Comparison of ENCODE assay signal across 18 mouse cellular contexts in genomic region chr7:128403586-128403985, GRCm38 (mm10). TPM values are rescaled to one million over a fixed set of nuclear protein-coding genes. Genes with fewer than 3 reads are reported as not detected.
DNase-seq lines count a peak whose midpoint lies in the region; ATAC-seq and TF ChIP-seq lines count a peak whose summit lies in the region.
"Had no signal": no experiment of that assay in that cellular context is flagged by ENCODE, and none has a peak within 500 bp of the region (broad histone marks: within the 10 kb centered on the region; RNA-seq: fewer than 3 reads in every experiment).

No protein-coding gene starts in this region.

- TF ChIP-seq RAD21 in MEL (IDR thresholded peaks at IDR 0.05; ENCODE audit: low read depth, low read length), result no peak

- peak overlapping the region; percentile 22; the same call in 1 of the 2 replicates for H3K9ac ChIP-seq in liver, embryonic 12.5 days
- H3K9ac ChIP-seq in liver, postnatal 0 days (replicated peaks), result no peak overlapping the region
- H3K9ac ChIP-seq in MEL (ENCODE audit: control insufficient read depth, low read depth, low read length, poor library complexity, severe bottlenecking), result no peak overlapping the region
- H3K9ac ChIP-seq in liver, embryonic 14.5 days (replicated peaks), result no peak overlapping the region
- no peak overlapping the region for H3K9ac ChIP-seq in stomach, embryonic 16.5 days (ENCODE audit: low read length)
- no peak overlapping the region for H3K9ac ChIP-seq in lung, postnatal 0 days (replicated peaks; ENCODE audit: low read depth)
- H3K9ac ChIP-seq: embryonic facial prominence, embryonic 12.5 days; forebrain, embryonic 15.5 days; heart, embryonic 15.5 days; hindbrain, embryonic 13.5 days had no signal

- no peaks in the 10 kb centered on the region for H3K79me2 ChIP-seq in MEL (ENCODE audit: control insufficient read depth, insufficient read depth, low read length, poor library complexity)

- no peak for DNase-seq in liver, postnatal 0 days
- DNase-seq in MEL (ENCODE audit: low read depth, low spot score), result no peak
- DNase-seq in liver, embryonic 14.5 days (ENCODE audit: low read depth in 3 of 3, low spot score in 3 of 3), result no peak
- no peak for DNase-seq in lung, postnatal 0 days (ENCODE audit: low spot score)
- DNase-seq: adrenal gland, postnatal 14 days; cerebellum, adult 11-12 months; cerebellum, adult 9-10 months; cerebellum, postnatal 25 days; gastrocnemius, postnatal 36 days; heart, adult 11 months; heart, postnatal 14 days had no signal

- no peak for ATAC-seq in liver, embryonic 12.5 days
- ATAC-seq in liver, postnatal 0 days, result no peak
- no peak for ATAC-seq in liver, embryonic 14.5 days (ENCODE audit: insufficient read depth)
- ATAC-seq in stomach, embryonic 16.5 days (ENCODE audit: insufficient read depth, low FRiP score), result no peak
- ATAC-seq in activated CD4-positive, CD25-positive, alpha-beta regulatory T cell, adult 4 months, result no peak
- ATAC-seq in lung, postnatal 0 days, result no peak
- ATAC-seq: forebrain, embryonic 15.5 days had no signal

- 53% methylated on average over 6 of the region's 6 CpGs for WGBS in liver, embryonic 12.5 days (ENCODE audit: insufficient replicate concordance)
- 65% methylated on average over 6 of the region's 6 CpGs for WGBS in liver, postnatal 0 days (ENCODE audit: insufficient replicate concordance)
- 59% methylated on average over 6 of the region's 6 CpGs for WGBS in liver, embryonic 14.5 days (ENCODE audit: insufficient replicate concordance)
- WGBS in stomach, embryonic 16.5 days, result 28% methylated on average over 6 of the region's 6 CpGs
- WGBS in lung, postnatal 0 days, result 59% methylated on average over 6 of the region's 6 CpGs

- peak overlapping the region; percentile 33 for H3K4me2 ChIP-seq in liver, embryonic 12.5 days
- no peak overlapping the region for H3K4me2 ChIP-seq in liver, postnatal 0 days (ENCODE audit: low read depth, low read length)
- peak overlapping the region; percentile 26 for H3K4me2 ChIP-seq in liver, embryonic 14.5 days (ENCODE audit: low read depth)
- H3K4me2 ChIP-seq in stomach, embryonic 16.5 days (ENCODE audit: low read depth, low read length), result 0 out of 2 replicates have a peak overlapping the region, but pooled peaks have one; percentile 9
- no peak overlapping the region for H3K4me2 ChIP-seq in lung, postnatal 0 days (replicated peaks; ENCODE audit: low read depth, low read length)
- H3K4me2 ChIP-seq: embryonic facial prominence, embryonic 12.5 days; forebrain, embryonic 15.5 days; heart, embryonic 15.5 days; hindbrain, embryonic 13.5 days had no signal

- TF ChIP-seq EP300 in liver, postnatal 0 days (IDR thresholded peaks at IDR 0.05; ENCODE audit: low read depth), result no peak
- no peak for TF ChIP-seq EP300 in MEL (IDR thresholded peaks at IDR 0.05; ENCODE audit: low read depth in 1 of 2, low read length in 2 of 2)
- no peak for TF ChIP-seq EP300 in liver, embryonic 14.5 days (IDR thresholded peaks at IDR 0.05; ENCODE audit: low read depth)
- TF ChIP-seq EP300 in lung, postnatal 0 days (IDR thresholded peaks at IDR 0.05), result no peak

- H3K4me1 ChIP-seq in liver, embryonic 12.5 days, result peaks cover 76% of the 10 kb centered on the region
- H3K4me1 ChIP-seq in liver, postnatal 0 days (ENCODE audit: insufficient read depth), result peaks cover 12% of the 10 kb centered on the region
- peaks cover 10 to 29% of the 10 kb centered on the region in 2 experiments for H3K4me1 ChIP-seq in MEL (ENCODE audit: control insufficient read depth in 1 of 2, insufficient read depth in 2 of 2, low read length in 2 of 2)
- peaks cover 31 to 45% of the 10 kb centered on the region in 2 experiments for H3K4me1 ChIP-seq in liver, embryonic 14.5 days (replicated peaks; ENCODE audit: control insufficient read depth in 2 of 2, insufficient read depth in 2 of 2, low read length in 1 of 2)
- H3K4me1 ChIP-seq in stomach, embryonic 16.5 days (ENCODE audit: control insufficient read depth, insufficient read depth, low read length), result peaks cover 14% of the 10 kb centered on the region
- no peaks in the 10 kb centered on the region for H3K4me1 ChIP-seq in lung, postnatal 0 days (ENCODE audit: insufficient read depth, low read depth, low read length)
- H3K4me1 ChIP-seq: embryonic facial prominence, embryonic 12.5 days; forebrain, embryonic 15.5 days; heart, embryonic 15.5 days; hindbrain, embryonic 13.5 days had no signal

- peaks cover 12% of the 10 kb centered on the region; the same call in 1 of the 2 replicates for H3K9me3 ChIP-seq in liver, embryonic 12.5 days (replicated peaks)
- peaks cover 2% of the 10 kb centered on the region; the same call in 1 of the 2 replicates for H3K9me3 ChIP-seq in liver, postnatal 0 days (ENCODE audit: low read length)
- no peaks in the 10 kb centered on the region for H3K9me3 ChIP-seq in MEL (replicated peaks; ENCODE audit: insufficient read depth, low read length)
- no peaks in the 10 kb centered on the region for H3K9me3 ChIP-seq in liver, embryonic 14.5 days (ENCODE audit: control insufficient read depth, low read length)
- no peaks in the 10 kb centered on the region for H3K9me3 ChIP-seq in stomach, embryonic 16.5 days (replicated peaks; ENCODE audit: control insufficient read depth, low read length)
- H3K9me3 ChIP-seq in lung, postnatal 0 days (ENCODE audit: low read length), result no peaks in the 10 kb centered on the region
- H3K9me3 ChIP-seq: embryonic facial prominence, embryonic 12.5 days; forebrain, embryonic 15.5 days; heart, embryonic 15.5 days; hindbrain, embryonic 13.5 days had no signal

- peaks cover 40% of the 10 kb centered on the region for H3K36me3 ChIP-seq in liver, embryonic 12.5 days
- H3K36me3 ChIP-seq in liver, postnatal 0 days (replicated peaks; ENCODE audit: insufficient read depth, low read length), result peaks cover 5% of the 10 kb centered on the region; the same call in 1 of the 2 replicates
- H3K36me3 ChIP-seq in MEL (ENCODE audit: control insufficient read depth in 1 of 2, insufficient read depth in 2 of 2, low read length in 2 of 2), result peaks cover 0 to 28% of the 10 kb centered on the region in 2 experiments; a peak in 3 of 4 replicates
- peaks cover 4% of the 10 kb centered on the region; the same call in 1 of the 2 replicates for H3K36me3 ChIP-seq in liver, embryonic 14.5 days (replicated peaks; ENCODE audit: control insufficient read depth, insufficient read depth, low read depth)
- H3K36me3 ChIP-seq in stomach, embryonic 16.5 days (ENCODE audit: control insufficient read depth, insufficient read depth, low read length), result peaks cover 6% of the 10 kb centered on the region; the same call in 1 of the 2 replicates
- no peaks in the 10 kb centered on the region for H3K36me3 ChIP-seq in lung, postnatal 0 days (ENCODE audit: insufficient read depth, low read length)
- H3K36me3 ChIP-seq: embryonic facial prominence, embryonic 12.5 days; forebrain, embryonic 15.5 days; heart, embryonic 15.5 days had no signal

- H3K4me3 ChIP-seq in liver, embryonic 12.5 days, result no peak overlapping the region
- H3K4me3 ChIP-seq in liver, postnatal 0 days (ENCODE audit: low read depth, low read length), result no peak overlapping the region
- H3K4me3 ChIP-seq in MEL (ENCODE audit: control insufficient read depth in 1 of 2, insufficient read depth in 1 of 2, low read depth in 2 of 2, low read length in 2 of 2), result no peak overlapping the region
- H3K4me3 ChIP-seq in liver, embryonic 14.5 days (ENCODE audit: insufficient read depth in 1 of 2, low read depth in 2 of 2, low read length in 2 of 2), result no peak overlapping the region
- no peak overlapping the region for H3K4me3 ChIP-seq in stomach, embryonic 16.5 days (replicated peaks; ENCODE audit: low read length)
- no peak overlapping the region for H3K4me3 ChIP-seq in lung, postnatal 0 days (ENCODE audit: low read depth, low read length)
- H3K4me3 ChIP-seq: embryonic facial prominence, embryonic 12.5 days; forebrain, embryonic 15.5 days; heart, embryonic 15.5 days; hindbrain, embryonic 13.5 days had no signal

- H3K27me3 ChIP-seq in liver, embryonic 12.5 days (replicated peaks), result no peaks in the 10 kb centered on the region
- no peaks in the 10 kb centered on the region for H3K27me3 ChIP-seq in liver, postnatal 0 days (ENCODE audit: insufficient read depth, low read length)
- no peaks in the 10 kb centered on the region for H3K27me3 ChIP-seq in MEL (ENCODE audit: control insufficient read depth in 1 of 2, insufficient read depth in 2 of 2, low read length in 2 of 2)
- H3K27me3 ChIP-seq in liver, embryonic 14.5 days (ENCODE audit: control insufficient read depth, insufficient read depth, low read length), result no peaks in the 10 kb centered on the region
- H3K27me3 ChIP-seq in stomach, embryonic 16.5 days (ENCODE audit: control insufficient read depth, insufficient read depth, low read length), result no peaks in the 10 kb centered on the region
- no peaks in the 10 kb centered on the region for H3K27me3 ChIP-seq in lung, postnatal 0 days (replicated peaks; ENCODE audit: insufficient read depth, low read length)
- H3K27me3 ChIP-seq: embryonic facial prominence, embryonic 12.5 days; forebrain, embryonic 15.5 days; heart, embryonic 15.5 days; hindbrain, embryonic 13.5 days had no signal

- TF ChIP-seq POLR2A in MEL (IDR thresholded peaks at IDR 0.05; ENCODE audit: control insufficient read depth in 1 of 2, insufficient read depth in 1 of 2, low read depth in 1 of 2, low read length in 2 of 2, poor library complexity in 1 of 2), result no peak

- peak overlapping the region; percentile 78 for H3K27ac ChIP-seq in liver, embryonic 12.5 days
- no peak overlapping the region for H3K27ac ChIP-seq in liver, postnatal 0 days (ENCODE audit: low read depth)
- H3K27ac ChIP-seq in MEL (ENCODE audit: control insufficient read depth, low read depth, low read length), result 0 out of 2 replicates have a peak overlapping the region, but pooled peaks have one; percentile 24
- H3K27ac ChIP-seq in liver, embryonic 14.5 days, result peak overlapping the region; percentile 64
- H3K27ac ChIP-seq in stomach, embryonic 16.5 days (ENCODE audit: low read length), result no peak overlapping the region
- no peak overlapping the region for H3K27ac ChIP-seq in lung, postnatal 0 days (ENCODE audit: low read length)
- H3K27ac ChIP-seq: embryonic facial prominence, embryonic 12.5 days; forebrain, embryonic 15.5 days; heart, embryonic 15.5 days; hindbrain, embryonic 13.5 days had no signal

- TF ChIP-seq CTCF in liver, postnatal 0 days (IDR thresholded peaks at IDR 0.05; ENCODE audit: low read depth), result no peak
- TF ChIP-seq CTCF in MEL (IDR thresholded peaks at IDR 0.05 in 2 of 3, conservative IDR thresholded peaks at IDR 0.05 in 1 of 3; ENCODE audit: control insufficient read depth in 1 of 3, insufficient read depth in 1 of 3, low read depth in 2 of 3, low read length in 3 of 3, poor library complexity in 1 of 3, severe bottlenecking in 1 of 3), result no peak
- no peak for TF ChIP-seq CTCF in liver, embryonic 14.5 days (IDR thresholded peaks at IDR 0.05; ENCODE audit: low read depth)
- TF ChIP-seq CTCF in lung, postnatal 0 days (IDR thresholded peaks at IDR 0.05), result no peak

RNA-seq across cellular contexts. Expression of gene Rgs10, which starts 15.0 kb away (rescaled TPM):
- polyA plus RNA-seq in liver, embryonic 12.5 days (2016; fragmentation: Nextera tagmentation; extraction: Ambion mirVana), result 57.7 and 58.1 TPM in 2 replicates
- polyA plus RNA-seq in liver, postnatal 0 days (2015; fragmentation: Nextera tagmentation; extraction: Ambion mirVana), result 31.7 and 32.3 TPM in 2 replicates
- total RNA-seq in MEL (2012; rRNA removed), result 44.6 and 44.7 TPM in 2 replicates
- 10 to 100 TPM in 1 of 2 experiments, not detected in 1; 42.3 TPM for polyA plus RNA-seq in MEL (2012; ENCODE audit: insufficient read depth in 1 of 2, insufficient read length in 2 of 2, low read depth in 1 of 2, low replicate concordance in 2 of 2, missing spikeins in 1 of 2)
- polyA plus RNA-seq in liver, embryonic 14.5 days (2012; rRNA removed), result 24.4 and 36.3 TPM in 2 replicates
- 45.8 and 53.0 TPM in 2 replicates for polyA plus RNA-seq in liver, embryonic 14.5 days (2014; fragmentation: Nextera tagmentation; extraction: Ambion mirVana)
- 23.7 and 24.0 TPM in 2 replicates for polyA plus RNA-seq in stomach, embryonic 16.5 days (2015; fragmentation: Nextera tagmentation; extraction: Ambion mirVana)
- polyA plus RNA-seq in activated CD4-positive, CD25-positive, alpha-beta regulatory T cell, adult 4 months (2017; shearing (Covaris generic)), result 100 to 1,000 TPM; 294 to 357 TPM
- 38.7 and 43.1 TPM in 2 replicates for polyA plus RNA-seq in lung, postnatal 0 days (2015; fragmentation: Nextera tagmentation; extraction: Ambion mirVana)

RNA-seq across cellular contexts. Expression of gene Tial1, which starts 57.9 kb away (rescaled TPM):
- polyA plus RNA-seq in liver, embryonic 12.5 days (2016; fragmentation: Nextera tagmentation; extraction: Ambion mirVana), result 17.9 and 18.2 TPM in 2 replicates
- polyA plus RNA-seq in liver, postnatal 0 days (2015; fragmentation: Nextera tagmentation; extraction: Ambion mirVana), result 10.2 and 11.5 TPM in 2 replicates
- total RNA-seq in MEL (2012; rRNA removed), result 42.7 and 54.3 TPM in 2 replicates
- polyA plus RNA-seq in MEL (2012; ENCODE audit: insufficient read depth in 1 of 2, insufficient read length in 2 of 2, low read depth in 1 of 2, low replicate concordance in 2 of 2, missing spikeins in 1 of 2), result 100 to 1,000 TPM in 1 of 2 experiments, not detected in 1; 126 TPM
- 32.7 and 55.3 TPM in 2 replicates for polyA plus RNA-seq in liver, embryonic 14.5 days (2012; rRNA removed)
- 15.2 and 15.5 TPM in 2 replicates for polyA plus RNA-seq in liver, embryonic 14.5 days (2014; fragmentation: Nextera tagmentation; extraction: Ambion mirVana)
- polyA plus RNA-seq in stomach, embryonic 16.5 days (2015; fragmentation: Nextera tagmentation; extraction: Ambion mirVana), result 20.8 and 24.4 TPM in 2 replicates
- polyA plus RNA-seq in activated CD4-positive, CD25-positive, alpha-beta regulatory T cell, adult 4 months (2017; shearing (Covaris generic)), result 10 to 100 TPM; 22.6 to 37.2 TPM
- polyA plus RNA-seq in lung, postnatal 0 days (2015; fragmentation: Nextera tagmentation; extraction: Ambion mirVana), result 15.4 and 17.2 TPM in 2 replicates

Comparison
In these comparisons a context has a peak if more than half of its experiments do, and no peak if none do; other contexts are left out.
1. H3K27ac ChIP-seq: peak in liver, embryonic 12.5 days (single experiment), MEL (single experiment) and liver, embryonic 14.5 days (single experiment); none in liver, postnatal 0 days (single experiment), stomach, embryonic 16.5 days (single experiment) and lung, postnatal 0 days (single experiment).
2. H3K4me2 ChIP-seq: peak in liver, embryonic 12.5 days (single experiment), liver, embryonic 14.5 days (single experiment) and stomach, embryonic 16.5 days (single experiment); none in liver, postnatal 0 days (single experiment) and lung, postnatal 0 days (single experiment).